Mouse (Mus musculus) heart, embryonic 12.5 days (tissue): Measurements from ENCODE around the gene Rab3gap1. TPM values are rescaled to one million over a fixed set of nuclear protein-coding genes. Genes with fewer than 3 reads are reported as not detected.
A peak's percentile ranks its signal among the peaks of the same experiment; 100 is the strongest.

Experiments
- ATAC-seq: fragments of 200-750 bp; cut with Nextera tagmentation; 2 replicates; pipeline ENCODE4 v1.8.0; 2017; ENCODE audit warnings: moderate TSS enrichment, moderate library complexity; ENCODE audit not compliant: insufficient number of reproducible peaks, low FRiP score
- H3K27ac ChIP-seq: fragments of 300-500 bp; sonication (generic); 2 replicates; pipeline ENCODE4 v1.5.1; 2016; ENCODE audit warnings: mild to moderate bottlenecking, moderate library complexity; ENCODE audit not compliant: poor library complexity, severe bottlenecking
- H3K27me3 ChIP-seq: fragments of 300-500 bp; sonication (generic); replicated peaks from 2 replicates; pipeline ENCODE4 v1.6.1; 2016; ENCODE audit warnings: mild to moderate bottlenecking, moderate library complexity
- H3K36me3 ChIP-seq: fragments of 300-500 bp; sonication (generic); 2 replicates; pipeline ENCODE4 v1.6.1; 2016; ENCODE audit warnings: mild to moderate bottlenecking, moderate library complexity
- H3K4me1 ChIP-seq: fragments of 300-500 bp; sonication (generic); replicated peaks from 2 replicates; pipeline ENCODE4 v1.6.1; 2016; ENCODE audit warnings: mild to moderate bottlenecking
- H3K4me2 ChIP-seq: fragments of 300-500 bp; sonication (generic); 2 replicates; pipeline ENCODE4 v1.6.1; 2016; ENCODE audit warnings: mild to moderate bottlenecking, moderate library complexity
- H3K4me3 ChIP-seq: fragments of 300-500 bp; sonication (generic); 2 replicates; pipeline ENCODE4 v1.5.1; 2016; ENCODE audit warnings: mild to moderate bottlenecking
- H3K9ac ChIP-seq: fragments of 300-500 bp; sonication (generic); 2 replicates; pipeline ENCODE4 v1.6.1; 2016; ENCODE audit warnings: mild to moderate bottlenecking, moderate library complexity
- H3K9me3 ChIP-seq: fragments of 300-500 bp; sonication (generic); replicated peaks from 2 replicates; pipeline ENCODE4 v1.6.1; 2016; ENCODE audit warnings: mild to moderate bottlenecking, moderate library complexity
- WGBS: fragments of 180-500 bp; shearing (Covaris S2); methylation state at CpG from one replicate; pipeline ENCODE4 v1.1.7; 2016; 5-methylcytosine and 5-hydroxymethylcytosine counted together
- polyA plus RNA-seq: library from polyadenylated mRNA; unstranded; fragments of >200 nt; fragmentation: Nextera tagmentation; extraction: Ambion mirVana; gene quantifications from 2 replicates; pipeline ENCODE4 v1.2.1, GENCODE M21; 2016

Rab3gap1 gene
- polyA plus RNA-seq, 1 experiment from 2014 or later: 28.4 TPM

GRCm38 (mm10) chr1:127858945-127859648, 9.5 kb upstream of the Rab3gap1 start:
- H3K27ac ChIP-seq: no peak overlapping the region
- H3K4me2 ChIP-seq: no peak overlapping the region
- no peaks in the 10 kb centered on the region for H3K9me3 ChIP-seq
- H3K27me3 ChIP-seq: no peaks in the 10 kb centered on the region
- H3K4me3 ChIP-seq: no peak overlapping the region
- WGBS: 78% methylated on average over 9 of the region's 9 CpGs
- no peak overlapping the region for H3K9ac ChIP-seq
- no peaks in the 10 kb centered on the region for H3K36me3 ChIP-seq
- no peak for ATAC-seq
- H3K4me1 ChIP-seq: no peaks in the 10 kb centered on the region

DNA sequence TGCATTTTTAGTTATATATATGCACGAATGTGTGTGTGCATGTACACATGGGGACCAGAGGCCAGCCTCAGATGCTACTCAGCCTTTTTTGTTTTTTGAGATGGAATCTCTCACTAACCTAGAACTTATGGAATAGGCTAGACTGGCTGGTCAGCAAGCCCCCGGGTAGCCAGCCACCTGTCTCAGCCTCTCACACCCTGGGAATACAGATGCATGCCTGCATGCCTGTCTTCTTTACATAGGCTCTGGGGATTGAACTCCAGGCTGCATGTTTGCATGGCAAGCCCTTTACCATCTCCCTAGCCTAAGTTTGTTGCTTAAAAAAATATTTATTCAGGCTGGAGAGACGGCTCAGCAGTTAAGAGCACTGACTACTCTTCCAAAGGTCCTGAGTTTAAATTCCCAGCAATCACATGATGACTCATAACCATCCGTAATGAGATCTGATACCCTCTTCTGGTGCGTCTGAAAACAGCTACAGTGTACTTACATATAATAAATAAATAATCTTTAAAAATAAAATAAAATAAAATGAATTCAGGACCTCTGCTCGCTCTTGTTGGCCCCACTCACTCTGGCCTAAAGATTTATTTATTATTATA, 8.7 kb upstream of the Rab3gap1 start:
- ATAC-seq: no peak
- H3K4me2 ChIP-seq: no peak overlapping the region
- H3K4me1 ChIP-seq: no peaks in the 10 kb centered on the region
- H3K27me3 ChIP-seq: no peaks in the 10 kb centered on the region
- 68% methylated on average over 6 of the region's 6 CpGs for WGBS
- no peaks in the 10 kb centered on the region for H3K9me3 ChIP-seq
- no peak overlapping the region for H3K27ac ChIP-seq
- no peak overlapping the region for H3K4me3 ChIP-seq
- no peaks in the 10 kb centered on the region for H3K36me3 ChIP-seq
- no peak overlapping the region for H3K9ac ChIP-seq

DNA sequence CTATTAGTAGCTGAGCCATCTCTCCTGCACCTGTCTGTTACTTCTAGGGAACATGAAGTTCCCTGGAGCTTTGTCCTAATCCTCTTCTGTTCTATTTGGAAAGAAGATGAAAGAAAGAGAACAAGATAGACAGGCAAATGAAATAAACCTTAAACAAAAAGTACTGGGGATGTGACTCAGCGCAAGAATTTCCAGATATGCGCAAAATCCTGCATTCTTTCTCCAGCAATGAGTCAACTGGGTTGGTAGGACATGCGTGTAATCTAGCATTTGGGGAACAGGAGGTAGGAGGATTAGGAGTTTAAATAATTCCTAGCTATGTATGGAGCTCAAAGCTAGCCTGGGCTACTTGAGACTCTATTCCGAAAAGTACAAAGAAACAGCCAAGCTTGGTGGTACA, 8.1 kb upstream of the Rab3gap1 start:
- Histone ChIP-seq H3K27ac (no peak overlapping the region), H3K4me1 (no peaks in the 10 kb centered on the region), H3K4me2 (no peak overlapping the region), H3K9me3 (no peaks in the 10 kb centered on the region), H3K9ac (no peak overlapping the region), H3K4me3 (no peak overlapping the region), H3K36me3 (no peaks in the 10 kb centered on the region), H3K27me3 (no peaks in the 10 kb centered on the region)
- WGBS: 91% methylated on average over 4 of the region's 4 CpGs
- ATAC-seq: no peak

GRCm38 (mm10) chr1:127861900-127862299, 6.7 kb upstream of the Rab3gap1 start:
- no peak for ATAC-seq
- no peak overlapping the region for H3K27ac ChIP-seq
- no peak overlapping the region for H3K4me2 ChIP-seq
- H3K4me3 ChIP-seq: no peak overlapping the region
- H3K9ac ChIP-seq: no peak overlapping the region
- WGBS: 86% methylated on average over 5 of the region's 5 CpGs
- H3K9me3 ChIP-seq: no peaks in the 10 kb centered on the region
- no peaks in the 10 kb centered on the region for H3K4me1 ChIP-seq
- H3K36me3 ChIP-seq: no peaks in the 10 kb centered on the region
- no peaks in the 10 kb centered on the region for H3K27me3 ChIP-seq

- WGBS: 72% methylated on average over 7 of the region's 7 CpGs
- H3K4me2 ChIP-seq: no peak overlapping the region
- ATAC-seq: no peak
- H3K9me3 ChIP-seq: no peaks in the 10 kb centered on the region
- no peaks in the 10 kb centered on the region for H3K36me3 ChIP-seq
- H3K27me3 ChIP-seq: no peaks in the 10 kb centered on the region
- H3K4me3 ChIP-seq: no peak overlapping the region
- no peak overlapping the region for H3K9ac ChIP-seq
- no peak overlapping the region for H3K27ac ChIP-seq
- H3K4me1 ChIP-seq: no peaks in the 10 kb centered on the region
These were observed 4.8 kb upstream of the Rab3gap1 start for GRCm38 (mm10) chr1:127863806-127864205.

- H3K27me3 ChIP-seq: no peaks in the 10 kb centered on the region
- peaks cover 3% of the 10 kb centered on the region; the same call in 1 of the 2 replicates for H3K4me1 ChIP-seq
- no peaks in the 10 kb centered on the region for H3K9me3 ChIP-seq
- H3K4me3 ChIP-seq: peak overlapping the region; percentile 93
- H3K36me3 ChIP-seq: peaks cover 19% of the 10 kb centered on the region
- WGBS: 27% methylated on average over 8 of the region's 8 CpGs
- ATAC-seq: no peak
- H3K27ac ChIP-seq: 0 out of 2 replicates have a peak overlapping the region, but pooled peaks have one; percentile 70
- H3K4me2 ChIP-seq: peak overlapping the region; percentile 77
- peak overlapping the region; percentile 87 for H3K9ac ChIP-seq
These were observed 703 bp downstream of the Rab3gap1 start for GRCm38 (mm10) chr1:127869276-127869675.

DNA sequence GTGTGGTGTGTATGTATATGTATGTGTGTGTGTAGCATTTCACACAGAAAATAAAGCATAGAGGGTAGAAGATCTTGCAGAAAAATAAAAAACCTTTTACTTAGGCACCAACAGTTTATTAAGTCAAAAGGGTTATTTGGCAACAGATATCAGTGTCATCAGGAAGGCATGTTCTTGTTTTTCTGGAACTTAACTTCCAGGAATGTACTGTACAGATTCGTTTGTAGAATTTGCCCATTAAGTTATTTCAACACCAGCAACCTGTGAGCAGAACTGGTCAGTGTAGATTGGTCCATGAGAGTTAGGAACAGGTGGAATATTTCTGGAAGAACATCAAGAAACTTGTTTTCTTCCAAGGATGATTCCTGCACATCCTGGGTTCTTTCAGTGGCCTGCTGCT, 30.8 kb downstream of the Rab3gap1 start:
- Histone ChIP-seq H3K4me3 (no peak overlapping the region), H3K27me3 (no peaks in the 10 kb centered on the region), H3K9me3 (no peaks in the 10 kb centered on the region), H3K4me1 (no peaks in the 10 kb centered on the region), H3K9ac (no peak overlapping the region), H3K27ac (no peak overlapping the region), H3K36me3 (peaks cover 20% of the 10 kb centered on the region), H3K4me2 (no peak overlapping the region)
- no peak for ATAC-seq
- WGBS: 74% methylated on average over 1 of the region's 1 CpGs

- Histone ChIP-seq H3K4me1 (no peaks in the 10 kb centered on the region), H3K9ac (no peak overlapping the region), H3K27me3 (no peaks in the 10 kb centered on the region), H3K4me2 (no peak overlapping the region), H3K27ac (no peak overlapping the region), H3K4me3 (no peak overlapping the region), H3K9me3 (no peaks in the 10 kb centered on the region), H3K36me3 (peaks cover 39% of the 10 kb centered on the region)
- WGBS: 78% methylated on average over 2 of the region's 2 CpGs
- no peak for ATAC-seq
These were observed 36.3 kb downstream of the Rab3gap1 start for GRCm38 (mm10) chr1:127904774-127905385.

DNA sequence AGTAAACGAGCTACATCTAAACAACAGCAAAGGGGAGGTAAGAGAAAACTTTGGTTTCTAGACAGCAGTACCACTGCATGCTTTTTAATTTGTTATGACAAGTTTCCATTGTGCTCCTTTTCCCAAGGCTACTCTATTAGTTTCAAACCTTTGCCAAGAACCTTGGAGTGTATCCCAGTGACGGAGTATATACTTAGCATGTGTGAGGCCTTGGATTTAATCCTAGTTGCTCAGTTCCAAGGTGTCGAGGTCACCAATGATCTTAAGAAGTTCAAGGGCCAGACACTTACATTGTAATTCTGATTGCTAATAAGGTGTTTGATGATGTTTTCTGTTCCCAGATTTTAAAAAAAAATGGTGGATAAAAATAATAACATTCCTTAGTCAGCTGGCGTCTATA, 44.5 kb downstream of the Rab3gap1 start:
- Histone ChIP-seq H3K27ac (no peak overlapping the region), H3K9me3 (no peaks in the 10 kb centered on the region), H3K36me3 (peaks cover 32% of the 10 kb centered on the region), H3K4me2 (no peak overlapping the region), H3K4me3 (no peak overlapping the region), H3K9ac (no peak overlapping the region), H3K27me3 (no peaks in the 10 kb centered on the region), H3K4me1 (no peaks in the 10 kb centered on the region)
- WGBS: 91% methylated on average over 4 of the region's 4 CpGs
- ATAC-seq: no peak

DNA sequence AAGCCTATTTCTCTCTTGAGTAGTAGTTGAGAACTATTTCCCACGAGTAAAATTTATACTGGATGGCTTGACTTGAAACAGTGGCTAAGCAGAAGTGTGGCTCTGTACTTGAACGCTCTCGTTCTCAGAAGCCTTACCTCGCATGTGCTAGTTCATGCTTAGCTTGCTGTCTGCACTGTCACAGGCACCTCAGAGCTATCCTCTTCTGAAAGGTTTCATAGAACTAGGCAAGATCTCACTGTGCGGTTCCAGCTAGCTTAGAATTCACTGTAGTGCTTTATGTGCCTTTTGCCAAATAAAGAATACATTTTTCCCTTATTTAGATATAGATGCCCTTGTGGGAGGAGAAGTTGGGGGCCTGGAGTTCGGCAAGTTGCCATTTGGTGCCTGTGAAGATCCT, 46.7 kb downstream of the Rab3gap1 start:
- H3K9ac ChIP-seq: no peak overlapping the region
- H3K36me3 ChIP-seq: peaks cover 37% of the 10 kb centered on the region
- H3K27me3 ChIP-seq: no peaks in the 10 kb centered on the region
- H3K27ac ChIP-seq: no peak overlapping the region
- no peak for ATAC-seq
- no peaks in the 10 kb centered on the region for H3K4me1 ChIP-seq
- H3K4me3 ChIP-seq: no peak overlapping the region
- no peaks in the 10 kb centered on the region for H3K9me3 ChIP-seq
- no peak overlapping the region for H3K4me2 ChIP-seq
- 71% methylated on average over 6 of the region's 6 CpGs for WGBS

DNA sequence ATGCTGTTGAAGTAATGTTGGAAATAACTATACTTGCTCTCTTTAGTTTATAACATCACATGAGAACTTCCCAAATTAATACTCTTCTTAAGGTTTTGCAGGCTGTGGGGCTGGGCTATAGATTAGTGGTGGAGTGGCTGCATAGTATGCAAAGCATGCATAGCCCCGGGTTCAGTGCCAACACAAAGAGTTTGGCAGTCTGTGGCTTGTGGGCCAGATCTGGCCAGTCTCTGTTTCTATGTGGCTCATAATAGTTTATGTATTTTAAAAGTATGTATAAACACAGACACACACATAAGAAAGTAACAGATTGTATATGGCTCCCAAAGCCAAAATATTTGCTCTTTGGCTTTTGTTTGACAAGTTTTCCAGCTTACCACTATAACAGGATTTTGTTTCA, 47.2 kb downstream of the Rab3gap1 start:
- Histone ChIP-seq H3K4me3 (no peak overlapping the region), H3K9ac (no peak overlapping the region), H3K27ac (no peak overlapping the region), H3K27me3 (no peaks in the 10 kb centered on the region), H3K4me2 (no peak overlapping the region), H3K4me1 (no peaks in the 10 kb centered on the region), H3K9me3 (no peaks in the 10 kb centered on the region), H3K36me3 (peaks cover 36% of the 10 kb centered on the region)
- no peak for ATAC-seq
- WGBS: 50% methylated on average over 1 of the region's 1 CpGs
